Mouse (Mus musculus) urinary bladder, postnatal 14 days (tissue): Measurements from ENCODE around the gene Vmn2r100.

Experiments
- DNase-seq: peaks from one replicate; pipeline ENCODE4 v3.0.0; 2021; ENCODE audit warnings: low spot score

Gene Vmn2r100

GRCm38 (mm10) chr17:19504432-19504831 is at the start of gene Vmn2r100:
TSS of gene Vmn2r100 (plus strand) at chr17:19504732.
- DNase-seq = no peak

- no peak for DNase-seq
Observed at GRCm38 (mm10) chr17:19482866-19483265, 21.7 kb upstream of the Vmn2r100 start.

DNA sequence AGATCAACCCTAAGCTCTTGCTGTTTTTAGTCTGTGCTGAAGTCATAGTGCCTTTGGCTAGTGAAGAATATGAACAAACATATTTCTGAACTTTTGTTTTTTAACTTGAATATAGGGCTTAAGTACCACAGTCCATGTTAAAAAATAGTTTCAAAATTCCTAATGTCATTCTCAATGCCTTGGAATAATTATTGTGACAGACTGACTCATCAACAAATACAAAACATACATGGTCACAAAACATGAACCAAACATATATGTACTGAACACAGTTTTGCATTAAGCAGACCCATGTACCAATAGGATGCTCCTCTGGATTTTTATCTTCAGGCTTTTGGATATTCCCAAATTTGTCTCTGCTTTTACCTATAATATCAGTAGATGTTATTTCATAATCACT is 72.4 kb downstream of the Vmn2r100 start, which contains the start of gene Vmn2r101:
Vmn2r101 (plus strand) TSS at position 301 of the 400 bp plus-strand sequence.
- no peak for DNase-seq
